Mouse (Mus musculus): ENCODE data around the gene Cd247. TPM values are rescaled to one million over a fixed set of nuclear protein-coding genes. Genes with fewer than 3 reads are reported as not detected.

Gene Cd247
- polyA plus RNA-seq, 1 experiment = not detected

DNA sequence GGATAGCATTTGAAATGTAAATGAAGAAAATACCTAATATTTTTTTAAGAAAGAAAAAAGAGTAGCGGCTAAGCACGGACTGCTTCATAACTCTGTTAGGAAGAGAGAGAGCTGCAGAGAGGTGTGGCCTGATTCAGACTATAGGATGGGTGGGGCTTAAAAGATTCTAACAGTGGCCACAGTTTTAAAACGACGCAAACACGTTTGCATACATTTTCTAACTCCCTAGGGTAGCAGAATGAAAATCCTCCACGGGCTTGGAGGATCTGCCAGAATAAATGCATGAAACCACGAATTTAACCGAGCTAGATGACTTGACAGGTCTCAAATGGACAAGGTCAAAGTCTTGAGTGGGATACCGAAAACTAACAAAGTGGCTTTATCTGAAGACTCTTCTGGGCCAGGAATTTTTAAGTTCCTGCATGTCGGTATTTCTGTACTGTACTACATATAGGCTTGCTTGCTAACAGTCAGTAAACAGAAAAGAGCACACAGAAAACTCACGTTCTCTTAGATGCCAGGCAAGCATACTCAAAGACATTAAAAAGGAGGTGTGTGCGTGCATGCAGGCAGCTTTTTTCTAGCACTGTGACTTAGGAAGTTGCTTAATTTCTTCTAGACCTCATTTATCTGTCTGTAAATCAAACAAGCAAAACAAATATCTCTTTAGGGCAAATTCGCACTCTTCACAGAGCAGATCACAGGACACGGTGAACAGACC lies 25.4 kb upstream of the Cd247 start:
- TF ChIP-seq POLR2A (IDR thresholded peaks at IDR 0.05; ENCODE audit: borderline replicate concordance, low read depth, low read length) = no peak
- TF ChIP-seq CTCF (IDR thresholded peaks at IDR 0.05; ENCODE audit: low read depth, low read length) = no peak
- H3K4me3 ChIP-seq (ENCODE audit: insufficient read depth, low read length) = peak overlapping the region; percentile 49
- peaks cover 26% of the 10 kb centered on the region for H3K4me1 ChIP-seq (ENCODE audit: control insufficient read depth, insufficient read depth, low read length)
- H3K27ac ChIP-seq (ENCODE audit: insufficient read depth, low read depth, low read length) = peak overlapping the region; percentile 79

DNA sequence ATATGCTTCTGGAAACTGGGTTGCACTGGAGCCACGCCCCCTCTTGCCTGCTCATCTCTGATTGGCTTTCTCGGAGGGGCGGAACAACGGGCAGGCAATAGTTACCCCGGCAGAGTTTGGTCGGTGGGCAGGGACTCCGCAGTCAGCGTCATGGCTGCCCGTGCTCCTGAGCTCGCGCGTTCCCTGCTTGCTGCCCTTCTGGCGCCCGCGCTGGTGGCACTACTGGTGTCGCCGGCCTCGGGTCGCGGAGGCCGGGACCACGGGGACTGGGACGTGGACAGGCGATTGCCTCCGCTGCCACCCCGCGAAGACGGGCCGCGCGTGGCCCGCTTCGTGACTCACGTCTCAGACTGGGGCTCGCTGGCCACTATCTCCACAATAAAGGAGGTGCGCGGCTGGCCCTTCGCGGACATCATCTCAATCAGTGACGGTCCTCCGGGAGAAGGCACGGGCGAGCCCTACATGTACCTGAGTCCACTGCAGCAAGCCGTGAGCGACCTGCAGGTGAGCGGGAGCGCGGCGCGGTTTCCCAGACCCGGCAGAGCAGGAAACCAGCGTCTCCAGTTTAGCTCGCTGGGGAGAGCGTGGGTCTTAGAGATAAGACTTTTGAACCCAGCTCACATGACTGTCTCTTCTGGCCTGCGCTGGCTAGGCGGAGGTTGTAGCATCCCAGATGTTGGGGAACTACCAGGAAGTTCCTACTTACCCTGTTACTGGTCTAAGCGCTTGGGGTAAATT lies 24.7 kb upstream of the Cd247 start, which contains the start of gene Creg1:
Gene Creg1 (plus strand): TSS at position 112 of the 738 bp plus-strand sequence.
- TF ChIP-seq POLR2A (IDR thresholded peaks at IDR 0.05; ENCODE audit: borderline replicate concordance, low read depth, low read length) = no peak; the same call in 1 of the 2 replicates
- TF ChIP-seq CTCF (IDR thresholded peaks at IDR 0.05; ENCODE audit: low read depth, low read length) = no peak
- peaks cover 31% of the 10 kb centered on the region for H3K4me1 ChIP-seq (ENCODE audit: control insufficient read depth, insufficient read depth, low read length)
- H3K4me3 ChIP-seq (ENCODE audit: insufficient read depth, low read length) = peak within 1 kb of the TSS; percentile 78
- peak within 1 kb of the TSS; percentile 91 for H3K27ac ChIP-seq (ENCODE audit: insufficient read depth, low read depth, low read length)

DNA sequence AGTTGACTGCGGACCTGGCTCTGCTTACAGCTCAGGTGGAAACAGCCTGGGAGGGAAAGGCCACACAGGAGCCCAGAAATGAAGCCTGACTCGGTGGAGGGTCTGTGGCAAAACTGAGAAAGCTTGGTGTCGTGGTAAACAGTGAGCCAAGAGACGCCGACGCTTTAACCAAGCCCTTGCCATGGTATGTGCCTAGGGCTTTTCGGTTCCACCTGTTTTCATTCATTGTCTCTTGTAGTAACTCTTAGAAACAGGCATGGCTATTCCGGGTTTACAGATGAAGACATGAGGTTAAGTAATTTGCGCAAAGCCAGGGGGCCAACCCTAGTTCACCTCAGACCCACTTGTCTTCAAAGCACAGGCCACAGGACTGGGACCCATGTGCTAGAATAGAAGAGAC lies 23.9 kb upstream of the Cd247 start:
- H3K4me3 ChIP-seq (ENCODE audit: insufficient read depth, low read length) = peak overlapping the region; percentile 78
- H3K4me1 ChIP-seq (ENCODE audit: control insufficient read depth, insufficient read depth, low read length) = peaks cover 36% of the 10 kb centered on the region
- peak overlapping the region; percentile 91 for H3K27ac ChIP-seq (ENCODE audit: insufficient read depth, low read depth, low read length)
- TF ChIP-seq POLR2A (IDR thresholded peaks at IDR 0.05; ENCODE audit: borderline replicate concordance, low read depth, low read length) (no peak), CTCF (IDR thresholded peaks at IDR 0.05; ENCODE audit: low read depth, low read length) (no peak)

DNA sequence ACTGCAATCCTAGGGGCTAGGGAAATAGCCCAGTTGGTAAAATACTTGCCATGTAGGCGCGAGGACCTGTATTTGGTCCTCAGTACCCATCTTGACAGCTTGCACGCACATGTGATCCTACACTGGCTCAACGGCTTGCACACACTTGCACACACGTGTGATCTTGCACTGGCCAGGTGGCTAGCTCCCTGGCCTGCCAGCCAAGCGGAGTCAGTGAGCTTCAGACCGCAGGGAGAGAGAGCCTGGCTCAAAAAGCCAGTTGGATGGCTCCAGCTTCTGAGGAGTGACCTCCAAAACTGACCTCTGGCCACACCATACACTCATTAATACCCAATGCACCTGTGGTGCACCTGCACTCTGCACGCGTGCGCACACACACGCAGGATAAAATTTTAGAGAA lies 23.4 kb upstream of the Cd247 start:
- peak overlapping the region; percentile 91 for H3K27ac ChIP-seq (ENCODE audit: insufficient read depth, low read depth, low read length)
- peak overlapping the region; percentile 78 for H3K4me3 ChIP-seq (ENCODE audit: insufficient read depth, low read length)
- TF ChIP-seq CTCF (IDR thresholded peaks at IDR 0.05; ENCODE audit: low read depth, low read length) (no peak), POLR2A (IDR thresholded peaks at IDR 0.05; ENCODE audit: borderline replicate concordance, low read depth, low read length) (no peak)
- peaks cover 41% of the 10 kb centered on the region for H3K4me1 ChIP-seq (ENCODE audit: control insufficient read depth, insufficient read depth, low read length)

DNA sequence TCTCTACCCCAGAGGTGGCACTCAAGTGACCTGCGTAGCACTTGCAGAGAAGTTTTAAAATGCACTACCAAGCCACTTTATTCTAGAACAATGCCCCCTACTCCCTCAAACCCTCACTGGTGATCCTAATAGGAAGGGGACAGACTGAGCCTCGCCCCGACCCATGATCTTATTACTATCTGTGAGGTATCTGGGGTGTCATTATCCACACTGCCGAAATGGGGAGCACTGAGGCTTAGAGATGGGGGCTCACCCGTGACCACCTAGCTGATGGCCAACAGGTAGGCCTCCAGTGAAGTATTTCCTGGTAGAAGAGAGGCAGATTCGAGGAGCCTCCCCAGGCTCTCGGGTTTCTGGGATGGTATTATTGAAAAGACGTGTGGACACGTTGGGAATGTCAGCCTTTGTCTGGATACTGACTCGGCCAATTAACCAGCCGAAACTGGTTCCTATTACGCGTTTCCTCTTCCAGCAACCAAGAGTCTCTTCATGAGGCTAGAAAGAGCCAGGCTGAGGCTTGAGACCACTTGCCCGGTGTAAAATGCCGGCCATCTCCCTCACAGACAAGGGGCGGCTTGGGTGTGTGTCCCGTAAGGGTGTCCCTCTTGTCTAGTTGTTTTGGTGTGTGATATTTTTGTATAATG lies 22.7 kb upstream of the Cd247 start:
- Histone ChIP-seq H3K4me1 (ENCODE audit: control insufficient read depth, insufficient read depth, low read length) (peaks cover 45% of the 10 kb centered on the region), H3K27ac (ENCODE audit: insufficient read depth, low read depth, low read length) (peak overlapping the region; percentile 91), H3K4me3 (ENCODE audit: insufficient read depth, low read length) (peak overlapping the region; percentile 78)
- TF ChIP-seq CTCF (IDR thresholded peaks at IDR 0.05; ENCODE audit: low read depth, low read length) (no peak), POLR2A (IDR thresholded peaks at IDR 0.05; ENCODE audit: borderline replicate concordance, low read depth, low read length) (no peak)

DNA sequence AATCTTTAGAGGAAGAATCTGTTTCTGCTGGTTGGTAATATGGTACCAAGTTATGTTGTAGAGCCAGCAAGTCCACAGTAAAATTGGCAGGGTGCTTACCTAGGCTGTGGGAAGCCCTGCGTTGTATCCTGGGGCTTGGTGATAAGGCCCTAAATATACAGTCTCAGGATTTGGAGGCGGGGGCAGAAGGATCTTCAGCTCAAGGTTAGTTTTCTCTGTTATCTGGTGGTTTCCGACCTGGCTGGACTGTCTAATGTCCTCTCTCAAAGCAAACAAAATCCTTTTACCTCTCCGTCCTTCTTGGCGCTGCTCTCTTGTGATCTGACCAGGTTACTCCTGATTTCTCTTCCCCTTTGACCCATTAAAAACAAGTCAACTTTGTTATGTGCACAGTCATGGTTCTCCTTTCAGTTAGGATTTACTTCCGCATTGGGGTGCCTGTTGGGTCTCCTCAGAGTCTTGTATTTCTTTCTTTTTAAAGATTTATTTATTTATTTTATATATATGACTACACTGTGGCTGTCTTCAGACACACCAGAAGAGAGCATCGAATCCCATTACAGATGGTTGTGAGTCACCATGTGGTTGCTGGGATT lies 22.1 kb upstream of the Cd247 start:
- Histone ChIP-seq H3K27ac (ENCODE audit: insufficient read depth, low read depth, low read length) (peak overlapping the region; percentile 91), H3K4me3 (ENCODE audit: insufficient read depth, low read length) (peak overlapping the region; percentile 78), H3K4me1 (ENCODE audit: control insufficient read depth, insufficient read depth, low read length) (peaks cover 45% of the 10 kb centered on the region)
- TF ChIP-seq CTCF (IDR thresholded peaks at IDR 0.05; ENCODE audit: low read depth, low read length) (no peak), POLR2A (IDR thresholded peaks at IDR 0.05; ENCODE audit: borderline replicate concordance, low read depth, low read length) (no peak)

DNA sequence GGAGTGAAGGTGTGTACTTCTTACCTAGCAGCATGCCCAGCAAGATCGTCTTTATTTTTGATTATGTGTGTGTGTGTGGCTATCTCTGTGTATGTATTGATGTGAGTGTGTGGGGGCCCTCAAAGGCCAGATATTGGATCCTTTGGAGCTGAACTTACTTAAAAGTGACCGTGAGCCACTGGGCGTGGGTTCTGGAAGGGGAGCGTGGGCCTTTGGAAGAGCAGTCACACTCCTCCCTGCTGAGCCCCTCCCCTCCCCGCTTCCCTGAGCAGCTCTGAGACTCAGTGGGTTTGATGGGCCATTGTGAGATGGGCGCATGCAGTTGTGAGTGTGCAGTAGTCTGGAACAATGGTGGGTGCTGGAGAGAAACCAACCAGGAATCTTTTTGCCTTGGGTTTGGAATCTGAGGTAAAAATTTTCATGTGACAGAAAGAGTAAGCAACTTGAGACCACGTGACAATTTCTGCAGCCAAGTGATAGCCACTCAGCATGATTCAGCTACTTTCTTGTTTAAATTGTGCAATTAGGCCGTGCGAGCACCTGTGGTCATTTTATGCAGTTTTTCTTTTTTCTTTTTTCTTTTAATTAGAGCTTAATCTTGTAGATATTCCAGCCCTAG lies 19.5 kb upstream of the Cd247 start:
- peak overlapping the region; percentile 78 for H3K27ac ChIP-seq (ENCODE audit: insufficient read depth, low read depth, low read length)

DNA sequence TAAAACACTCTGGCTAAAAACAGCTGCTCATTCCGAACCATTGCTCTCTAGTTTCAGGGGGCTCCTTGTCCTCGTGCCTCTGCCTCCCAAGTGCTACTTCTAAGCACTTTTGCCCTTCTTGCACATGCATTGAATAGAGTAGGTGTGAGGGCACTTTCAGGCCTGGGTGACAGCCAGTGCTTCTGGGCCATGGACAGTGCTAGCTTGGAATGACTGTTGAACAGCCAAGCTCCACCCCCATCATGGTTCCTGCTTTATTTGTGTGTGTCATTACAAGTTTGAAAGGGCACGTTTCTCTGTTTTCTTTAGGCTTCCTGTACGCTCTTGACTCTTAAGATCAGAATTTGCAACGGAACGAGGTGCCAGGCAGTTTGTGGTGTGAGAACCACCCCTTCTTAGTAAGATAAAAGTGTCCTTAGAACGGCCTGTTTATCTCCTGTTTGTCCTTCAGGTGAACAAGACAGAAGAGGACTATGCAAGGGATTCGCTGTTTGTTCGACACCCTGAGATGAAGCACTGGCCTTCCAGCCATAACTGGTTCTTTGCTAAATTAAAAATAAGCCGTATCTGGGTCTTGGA lies 18.2 kb upstream of the Cd247 start:
- Histone ChIP-seq H3K4me1 (ENCODE audit: control insufficient read depth, insufficient read depth, low read length) (peaks cover 40% of the 10 kb centered on the region), H3K27ac (ENCODE audit: insufficient read depth, low read depth, low read length) (peak overlapping the region; percentile 70), H3K4me3 (ENCODE audit: insufficient read depth, low read length) (no peak overlapping the region)
- TF ChIP-seq POLR2A (IDR thresholded peaks at IDR 0.05; ENCODE audit: borderline replicate concordance, low read depth, low read length) (no peak), CTCF (IDR thresholded peaks at IDR 0.05; ENCODE audit: low read depth, low read length) (no peak)

More for the DNA sequence above, 19.5 kb upstream of the Cd247 start:
- Histone ChIP-seq H3K4me3 (ENCODE audit: insufficient read depth, low read length) (peak overlapping the region; percentile 16), H3K4me1 (ENCODE audit: control insufficient read depth, insufficient read depth, low read length) (peaks cover 40% of the 10 kb centered on the region)
- no peak for TF ChIP-seq POLR2A (IDR thresholded peaks at IDR 0.05; ENCODE audit: borderline replicate concordance, low read depth, low read length)
- no peak for TF ChIP-seq CTCF (IDR thresholded peaks at IDR 0.05; ENCODE audit: low read depth, low read length)

DNA sequence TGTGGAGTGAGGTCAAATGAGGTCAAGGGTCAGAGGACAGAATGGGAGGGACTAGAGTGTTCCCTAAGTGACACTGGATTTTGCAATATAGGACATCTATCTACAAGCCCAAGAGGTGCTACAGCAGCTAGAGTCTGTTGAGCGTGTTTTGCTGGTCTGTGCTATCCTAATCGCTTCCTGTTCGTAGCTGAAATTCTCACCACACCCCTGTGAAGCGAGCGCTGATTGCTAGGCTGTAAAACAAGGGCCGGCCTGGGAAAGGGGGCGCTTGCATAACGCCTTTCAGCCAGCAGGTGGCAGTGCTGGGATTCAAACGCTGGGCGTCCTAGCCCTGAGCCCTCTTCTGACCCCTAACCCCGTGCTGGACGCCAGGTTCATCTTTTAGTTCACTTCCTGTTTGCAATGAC lies 17.0 kb upstream of the Cd247 start:
- H3K4me1 ChIP-seq (ENCODE audit: control insufficient read depth, insufficient read depth, low read length) = peaks cover 40% of the 10 kb centered on the region

More for the DNA sequence above, 17.0 kb upstream of the Cd247 start:
- TF ChIP-seq CTCF (IDR thresholded peaks at IDR 0.05; ENCODE audit: low read depth, low read length) (peak; percentile 75), POLR2A (IDR thresholded peaks at IDR 0.05; ENCODE audit: borderline replicate concordance, low read depth, low read length) (no peak)
- no peak overlapping the region for H3K4me3 ChIP-seq (ENCODE audit: insufficient read depth, low read length)
- peak overlapping the region; percentile 37 for H3K27ac ChIP-seq (ENCODE audit: insufficient read depth, low read depth, low read length)

Measured in bone marrow macrophage, adult 2 months (primary cell).